Mouse (Mus musculus): ENCODE measurements around the gene Slc25a5.

Slc25a5 gene

DNA sequence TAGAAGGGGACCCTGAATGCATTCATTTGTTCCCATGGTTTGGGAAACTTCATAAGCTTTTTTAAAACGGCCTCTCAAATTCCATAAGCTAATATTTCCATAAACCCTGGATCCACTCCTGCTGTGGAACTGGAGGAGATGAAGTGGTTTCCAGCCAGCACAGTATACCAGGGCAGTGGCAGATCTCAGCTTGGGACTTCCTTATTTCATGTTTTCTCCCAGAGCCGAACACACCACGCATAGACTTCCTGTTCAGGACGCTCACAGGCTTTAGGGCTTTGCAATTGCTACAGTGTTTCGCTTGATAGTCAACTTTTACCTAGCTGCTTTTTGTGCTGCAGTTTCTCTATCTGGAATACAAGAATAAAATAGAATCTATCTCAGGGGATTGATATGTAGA is 7.7 kb downstream of the Slc25a5 start:
- DNase-seq = peak; percentile 21

DNA sequence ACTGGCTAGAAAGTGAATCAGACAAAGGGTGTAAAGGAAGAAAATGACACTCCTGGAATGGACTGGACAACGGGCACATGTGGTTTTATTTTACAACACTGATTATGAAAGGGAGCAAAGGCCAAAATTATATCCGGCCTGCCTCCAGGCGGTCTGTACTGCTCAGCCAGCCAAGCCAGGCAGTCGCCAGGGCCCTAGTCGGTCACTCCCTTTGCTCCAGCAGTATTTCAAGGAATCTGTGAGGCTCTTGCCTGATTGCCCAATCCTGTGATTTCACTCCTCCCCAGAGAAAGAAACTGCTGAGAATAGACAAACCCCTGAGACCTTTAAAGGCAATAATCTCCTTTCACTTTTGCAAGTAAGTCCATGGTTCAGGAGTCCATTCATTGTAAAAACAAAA is 8.7 kb downstream of the Slc25a5 start:
- peak; percentile 73 for DNase-seq

GRCm38 (mm10) chrX:36805466-36806235 is 10.2 kb downstream of the Slc25a5 start:
- DNase-seq = no peak

DNA sequence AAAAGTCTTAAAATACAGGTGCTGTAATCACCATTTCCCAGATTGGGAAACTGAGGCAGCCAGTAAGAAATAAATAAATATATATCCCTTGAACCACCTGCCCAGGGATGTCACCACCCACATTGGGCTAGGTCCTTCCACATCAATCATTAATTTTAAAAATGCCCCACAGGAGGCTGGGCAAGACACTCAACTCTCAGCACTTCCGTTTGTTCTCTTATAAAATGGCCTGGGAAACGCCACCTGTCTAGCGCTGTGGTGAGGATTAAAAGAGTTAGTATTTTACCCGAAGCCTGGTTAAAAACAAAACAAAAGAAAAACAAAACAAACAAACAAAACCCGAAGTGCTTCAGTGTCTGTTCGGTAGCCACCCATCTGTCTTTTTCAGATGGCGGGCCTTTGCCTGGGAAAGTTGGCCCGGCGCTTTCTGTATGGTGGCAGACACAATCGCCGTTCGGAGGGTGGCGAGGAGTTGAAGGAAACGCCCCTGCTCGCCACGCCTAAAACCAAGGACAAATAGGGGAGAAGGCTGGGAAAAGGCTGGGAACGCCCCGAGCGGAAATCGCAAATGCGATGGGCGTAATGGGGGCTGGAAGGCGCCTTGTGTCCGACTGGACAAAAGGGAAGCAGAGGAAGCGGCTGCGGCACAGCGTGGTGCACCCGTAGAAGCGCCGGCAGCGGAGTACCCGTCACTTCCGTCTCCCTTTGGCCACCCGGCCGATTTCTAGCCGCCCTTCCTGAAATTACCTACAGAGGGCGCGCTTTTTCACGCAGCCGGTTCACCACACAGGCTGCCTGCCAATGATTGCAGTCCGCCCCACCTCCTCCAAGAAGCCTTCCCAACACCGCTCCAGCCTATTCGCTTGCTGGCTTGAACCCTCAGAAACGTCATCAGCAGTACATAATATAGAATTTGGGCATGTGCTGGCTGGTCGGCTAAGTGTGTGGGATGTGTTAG is 12.2 kb downstream of the Slc25a5 start:
- peak; percentile 93 for DNase-seq

DNA sequence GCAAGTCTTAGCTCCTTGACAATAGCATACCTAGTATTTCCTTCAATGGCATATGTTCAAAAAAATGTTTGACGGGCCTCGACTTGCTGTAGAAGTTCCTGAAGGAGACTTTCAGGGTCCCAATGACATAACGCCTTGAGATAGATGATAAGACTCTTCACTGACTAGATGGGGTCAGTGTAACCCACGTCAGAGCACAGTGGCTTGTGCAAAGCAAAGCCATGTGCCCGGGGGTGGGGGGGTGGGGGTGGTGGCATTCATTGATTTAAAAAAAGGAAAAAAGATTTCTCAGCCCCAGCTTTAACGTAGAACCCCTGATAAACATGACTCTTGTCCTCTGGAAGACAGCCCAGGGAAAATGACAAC is 12.8 kb downstream of the Slc25a5 start:
- DNase-seq = no peak

GRCm38 (mm10) chrX:36811377-36811776 is 15.9 kb downstream of the Slc25a5 start:
- DNase-seq = peak; percentile 61

GRCm38 (mm10) chrX:36814161-36814836 is 18.8 kb downstream of the Slc25a5 start:
- DNase-seq = peak; percentile 79

- DNase-seq = no peak
Measured at GRCm38 (mm10) chrX:36815022-36815421, 19.6 kb downstream of the Slc25a5 start.

GRCm38 (mm10) chrX:36815439-36815838 is 20.0 kb downstream of the Slc25a5 start:
- DNase-seq = no peak

GRCm38 (mm10) chrX:36816368-36816899 is 21.0 kb downstream of the Slc25a5 start:
- DNase-seq = no peak

DNA sequence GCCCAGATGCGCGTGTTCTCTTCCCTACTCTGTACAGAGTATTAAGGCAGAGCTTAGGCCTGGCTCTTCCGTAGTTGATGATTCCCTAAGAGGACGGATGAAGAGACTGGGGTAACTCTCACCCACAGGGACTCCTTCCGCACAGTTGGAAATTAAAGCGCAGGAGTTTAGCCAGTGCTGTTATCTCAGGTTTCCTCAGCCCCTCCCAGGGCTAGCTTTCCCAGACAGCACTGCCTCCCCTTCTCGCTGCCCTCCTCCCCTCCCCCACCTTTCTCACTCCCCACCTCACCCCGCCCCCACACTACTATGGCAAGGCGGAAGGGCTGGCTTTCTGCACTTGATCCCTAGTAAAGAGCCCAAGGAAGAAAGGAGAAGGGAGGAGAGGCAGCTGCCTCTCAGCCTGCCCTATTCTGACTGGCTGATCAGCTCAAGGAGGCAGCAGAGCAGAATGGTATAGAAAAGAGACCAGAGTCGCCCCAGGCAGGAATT is 21.5 kb downstream of the Slc25a5 start:
- peak; percentile 30 for DNase-seq

DNA sequence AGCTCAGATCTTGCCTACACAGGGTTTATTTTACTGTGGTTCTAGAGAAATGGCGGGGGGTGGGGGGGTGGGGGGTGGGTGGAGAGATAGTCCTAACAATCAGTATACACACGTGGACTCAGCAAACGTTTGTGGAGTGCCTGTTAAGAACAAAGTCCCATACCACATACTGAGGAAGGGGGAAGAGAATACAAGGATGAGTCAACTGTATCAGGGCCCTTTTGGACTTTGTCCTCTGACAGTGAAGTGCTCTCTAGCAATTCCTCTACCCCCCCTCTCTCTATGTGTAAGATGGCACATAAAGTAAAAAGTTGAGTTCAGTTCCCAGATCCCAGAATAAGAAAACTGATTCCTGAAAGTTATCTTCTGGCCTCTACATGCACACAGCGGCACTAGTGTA is 24.1 kb downstream of the Slc25a5 start:
- DNase-seq = no peak

DNA sequence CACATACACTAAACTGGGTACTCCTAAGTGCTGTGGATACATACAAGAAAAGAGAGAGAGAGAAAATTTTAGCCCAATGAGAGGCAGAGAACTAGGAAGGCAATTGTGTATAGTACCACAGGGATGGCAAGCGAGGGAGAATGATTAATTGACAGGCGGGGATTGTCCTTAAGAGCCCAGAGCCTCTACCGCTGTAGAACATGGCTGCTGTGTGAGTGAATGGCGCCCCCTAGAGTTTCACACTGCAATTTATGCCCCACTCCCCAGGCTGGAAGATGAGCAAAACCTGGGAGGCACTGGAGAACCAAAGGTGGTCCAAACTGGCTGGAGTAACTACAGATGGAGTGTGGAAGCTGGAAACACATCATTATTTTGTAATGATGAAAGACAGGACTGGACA is 24.8 kb downstream of the Slc25a5 start:
- peak; percentile 73 for DNase-seq

DNA sequence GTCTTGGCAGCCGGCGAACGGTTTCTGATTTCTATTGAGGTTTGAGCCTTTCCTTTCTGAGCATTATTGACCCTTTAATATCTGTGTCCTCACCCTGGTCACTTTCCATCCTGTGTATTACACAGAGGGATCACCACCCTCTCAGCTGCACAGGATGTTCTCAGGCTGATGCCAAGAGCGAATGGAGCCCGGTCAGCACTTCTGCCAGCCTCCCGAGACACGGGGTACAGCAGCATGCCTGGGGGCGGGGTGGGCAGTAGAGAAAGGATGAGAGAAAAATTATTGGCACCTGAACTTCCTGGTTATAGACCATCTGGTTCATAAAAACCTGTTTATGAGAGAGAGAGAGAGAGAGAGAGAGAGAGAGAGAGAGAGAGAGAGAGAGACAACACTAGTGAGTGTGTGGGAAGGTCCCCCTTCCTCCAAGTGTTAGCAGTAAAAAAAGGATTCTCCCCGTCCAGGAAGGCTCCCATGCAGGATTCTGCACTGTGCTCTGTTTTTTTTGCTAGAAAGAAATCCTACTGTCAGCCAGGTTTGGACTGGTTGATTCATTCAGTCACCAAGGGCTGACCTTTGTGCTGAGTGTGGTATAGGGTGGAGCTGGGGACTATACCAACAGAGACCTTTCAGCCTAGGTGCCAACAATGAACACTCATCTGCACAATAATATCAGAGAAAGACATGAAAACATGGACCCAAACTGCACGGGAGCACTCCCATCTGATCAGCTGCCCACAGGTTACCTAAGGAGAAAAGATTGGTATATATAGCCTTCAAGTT is 28.7 kb downstream of the Slc25a5 start:
- DNase-seq = no peak

DNA sequence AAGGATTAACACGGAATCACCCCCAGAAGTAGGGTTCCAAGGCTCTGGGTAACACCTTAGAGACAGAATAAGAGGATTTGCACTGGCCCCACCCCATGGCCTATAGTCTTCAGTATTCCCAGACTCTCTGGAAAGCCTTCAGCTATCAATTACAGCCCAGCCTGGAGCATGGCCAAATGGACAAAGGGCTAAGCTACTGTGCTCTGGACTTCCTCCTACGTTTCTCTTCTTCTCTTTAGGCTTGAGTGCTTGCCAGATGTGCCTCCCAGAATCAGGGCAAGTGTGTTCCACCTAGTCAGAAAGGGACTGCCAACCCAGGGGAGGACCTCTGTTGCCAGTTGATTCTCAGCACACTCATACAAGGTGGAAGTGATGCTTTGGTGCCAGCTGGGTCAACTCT is 29.6 kb downstream of the Slc25a5 start:
- DNase-seq = peak; percentile 37

DNA sequence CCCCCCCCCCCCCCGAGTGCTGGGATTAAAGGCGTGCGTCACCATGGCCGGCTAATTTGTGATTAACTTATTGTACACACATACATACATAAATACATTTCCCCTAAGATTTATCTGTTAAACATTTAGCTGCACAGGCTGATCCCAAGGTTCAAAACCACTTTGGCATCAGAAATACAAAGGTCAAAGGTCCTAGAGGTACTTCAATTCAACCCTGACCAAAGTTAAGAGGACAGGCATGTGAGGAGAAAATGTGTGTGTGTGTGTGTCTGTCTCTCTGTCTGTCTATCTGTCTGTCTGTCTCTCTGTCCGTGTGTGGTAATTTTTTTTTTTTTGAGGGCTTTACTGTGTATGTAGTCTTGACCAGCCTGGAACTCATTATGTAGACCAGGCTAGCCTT is 31.4 kb downstream of the Slc25a5 start:
- no peak for DNase-seq

- DNase-seq = peak; percentile 64
Measured at GRCm38 (mm10) chrX:36830271-36830670, 34.8 kb downstream of the Slc25a5 start.

DNA sequence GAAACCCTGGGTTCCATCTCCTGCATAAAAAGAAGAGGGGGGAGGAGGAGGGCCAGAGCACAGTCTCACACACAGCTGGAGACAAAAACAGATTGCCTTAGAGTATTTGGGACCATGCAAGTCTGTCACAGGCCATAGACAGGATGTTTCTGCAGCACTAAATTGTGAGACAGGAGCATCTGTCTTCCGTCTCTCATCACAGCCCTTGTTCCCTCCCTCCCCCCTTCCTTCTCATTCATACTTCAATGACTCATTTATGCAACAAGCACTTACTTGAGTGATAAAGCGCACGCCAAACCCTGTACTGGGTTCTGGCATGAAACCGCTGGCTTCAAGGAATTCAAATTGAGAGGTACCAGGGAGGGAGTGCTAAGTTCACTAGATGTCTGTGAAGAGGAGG is 36.2 kb downstream of the Slc25a5 start:
- DNase-seq = peak; percentile 59

DNA sequence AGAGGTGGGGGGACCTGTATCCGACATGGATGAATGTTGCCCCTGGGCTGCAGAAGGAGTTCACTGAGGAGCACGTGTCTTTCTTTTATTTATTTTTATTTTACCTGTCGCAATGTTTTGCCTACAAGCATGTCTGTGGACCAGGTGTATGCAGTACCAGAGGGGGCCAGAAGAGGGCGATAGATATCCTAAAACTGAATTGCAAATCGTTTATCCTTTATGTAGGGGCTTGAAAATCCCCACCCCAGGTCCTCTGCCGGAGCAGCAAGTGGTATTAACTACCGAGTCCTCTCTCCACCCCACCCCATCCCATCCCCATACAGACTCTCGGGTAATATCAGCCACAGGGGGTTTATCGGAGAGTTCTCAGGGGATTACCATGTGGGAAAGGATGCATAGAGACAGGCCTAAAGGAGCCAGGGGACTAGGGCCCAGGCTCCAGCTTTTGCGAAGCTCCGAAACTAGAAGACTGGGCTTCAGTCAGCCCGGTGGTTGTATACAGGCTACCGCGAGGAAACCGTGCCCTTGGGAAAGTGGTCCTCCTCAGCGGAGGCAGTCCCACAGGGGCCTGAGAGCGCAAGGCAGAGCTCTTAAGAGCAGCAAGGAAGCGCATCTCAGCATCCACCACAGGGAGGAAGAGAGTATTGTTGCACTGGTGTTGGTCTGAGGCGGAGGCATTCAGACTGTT is 38.1 kb downstream of the Slc25a5 start:
- DNase-seq = peak; percentile 84

DNA sequence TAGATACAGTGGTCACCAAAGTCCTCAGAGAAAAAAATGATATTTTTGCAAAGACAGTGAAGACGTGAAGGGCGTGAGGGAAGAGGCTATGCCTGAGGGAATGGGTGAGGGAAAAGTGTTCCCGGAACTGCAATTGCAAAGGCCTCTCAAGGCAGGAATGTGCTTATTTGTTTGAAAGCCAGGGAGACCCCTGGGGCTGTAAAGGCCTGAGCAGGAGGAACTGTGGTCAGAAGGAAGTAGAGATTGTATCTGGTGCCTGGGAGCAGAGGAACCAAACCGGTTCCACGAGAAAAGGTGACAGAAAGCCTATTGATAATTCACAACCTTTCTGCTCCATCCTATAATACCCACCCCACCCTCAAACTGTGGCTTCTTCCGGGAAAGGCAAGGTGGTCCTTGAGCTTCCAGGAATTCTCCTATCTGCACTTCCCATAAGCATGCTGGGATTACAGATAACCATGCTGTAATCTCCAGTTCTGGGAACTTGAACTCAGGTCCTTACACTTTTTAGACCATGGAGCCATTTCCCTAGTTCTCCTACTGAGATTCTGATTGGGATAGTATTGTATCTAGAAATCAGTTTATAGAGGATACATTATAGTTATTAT is 41.7 kb downstream of the Slc25a5 start:
- DNase-seq = no peak

GRCm38 (mm10) chrX:36839391-36839790 is 43.9 kb downstream of the Slc25a5 start:
- peak; percentile 85 for DNase-seq
